Mouse (Mus musculus): ENCODE measurements around the gene Mt1. TPM values are rescaled to one million over a fixed set of nuclear protein-coding genes. Genes with fewer than 3 reads are reported as not detected.
A peak's percentile ranks its signal among the peaks of the same experiment; 100 is the strongest.

Mt1 gene
- polyA plus RNA-seq, 2 experiments = 3,236 to 5,334 TPM

DNA sequence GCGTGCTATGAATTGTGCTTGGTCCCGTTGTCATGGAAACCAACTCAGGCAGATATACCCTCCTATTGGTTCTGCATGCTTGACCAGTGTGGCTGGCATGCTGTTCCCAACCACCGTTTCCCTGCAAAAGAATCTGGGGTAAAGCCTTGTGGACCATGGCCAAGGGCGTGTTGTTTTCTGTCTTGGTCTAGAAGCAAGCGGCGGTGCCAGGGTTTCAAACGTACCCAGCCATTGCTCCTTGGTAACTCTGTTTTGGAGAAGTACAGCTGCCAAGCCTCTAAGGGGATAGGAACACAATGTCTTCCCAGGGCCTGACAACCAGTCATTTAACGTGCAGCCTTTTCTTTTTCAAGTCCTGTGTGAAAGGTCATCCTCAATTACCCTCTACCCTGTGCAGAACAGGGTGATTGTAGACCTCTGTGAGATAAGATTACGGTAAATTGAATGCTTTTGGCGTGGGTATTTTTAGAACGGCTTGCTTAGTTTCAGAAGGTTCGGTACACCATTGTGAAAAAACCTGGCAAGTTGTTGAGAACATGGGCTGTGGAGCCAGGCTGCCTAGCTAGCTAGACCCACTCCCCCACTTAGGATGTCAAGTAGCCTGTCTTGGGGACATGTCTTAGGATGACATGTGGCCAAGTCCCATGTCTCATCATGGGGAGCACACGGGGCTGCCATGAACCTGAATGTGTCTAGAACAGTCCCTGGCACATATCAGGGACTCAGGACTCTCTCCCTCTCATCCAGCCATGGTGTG lies 10.6 kb downstream of the Mt1 start:
- ATAC-seq (ENCODE audit: insufficient read depth) (no peak), DNase-seq (ENCODE audit: low read depth in 3 of 3, low spot score in 3 of 3) (no peak)
- Histone ChIP-seq H3K27ac (no peak overlapping the region), H3K36me3 (replicated peaks; ENCODE audit: control insufficient read depth, insufficient read depth, low read depth) (no peaks in the 10 kb centered on the region), H3K4me1 (replicated peaks; ENCODE audit: control insufficient read depth in 2 of 2, insufficient read depth in 2 of 2, low read length in 1 of 2) (peaks cover 48 to 51% of the 10 kb centered on the region in 2 experiments), H3K4me3 (ENCODE audit: insufficient read depth in 1 of 2, low read depth in 2 of 2, low read length in 2 of 2) (no peak overlapping the region), H3K4me2 (ENCODE audit: low read depth) (no peak overlapping the region), H3K9ac (replicated peaks) (no peak overlapping the region), H3K27me3 (ENCODE audit: control insufficient read depth, insufficient read depth, low read length) (no peaks in the 10 kb centered on the region; the same call in 1 of the 2 replicates), H3K9me3 (ENCODE audit: control insufficient read depth, low read length) (no peaks in the 10 kb centered on the region)
- no peak for TF ChIP-seq CTCF (IDR thresholded peaks at IDR 0.05; ENCODE audit: low read depth)
- no peak for TF ChIP-seq EP300 (IDR thresholded peaks at IDR 0.05; ENCODE audit: low read depth)
- WGBS (ENCODE audit: insufficient replicate concordance) = 52% methylated on average over 13 of the region's 13 CpGs

DNA sequence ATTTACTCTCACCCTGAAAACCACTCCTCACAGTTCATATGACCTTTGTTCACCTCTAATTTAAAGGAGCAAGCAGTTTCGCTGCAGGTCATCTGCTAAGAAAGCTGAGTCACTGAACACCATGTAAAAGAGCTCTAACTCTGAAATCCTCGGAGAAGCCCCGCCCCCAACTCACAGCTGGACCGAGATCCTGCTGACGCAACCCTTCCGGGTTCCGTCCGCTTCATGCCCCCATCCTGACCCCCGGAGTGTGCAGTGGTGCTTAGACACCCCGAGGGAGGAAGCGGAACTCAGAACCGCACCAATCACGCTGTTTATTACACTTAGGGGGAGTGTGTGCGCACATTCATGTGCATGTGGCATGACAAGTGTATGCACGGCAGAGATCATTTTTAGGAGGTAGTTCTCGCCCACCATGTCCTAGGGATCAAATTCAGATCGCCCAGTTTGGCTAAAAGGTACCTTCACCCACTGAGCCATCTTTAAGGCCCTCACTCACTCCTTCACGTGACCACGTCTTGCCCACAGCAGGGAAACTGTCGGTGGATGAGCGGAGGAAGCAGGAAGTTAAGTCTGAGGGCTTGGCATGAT lies 12.3 kb downstream of the Mt1 start:
- no peak for TF ChIP-seq CTCF (IDR thresholded peaks at IDR 0.05; ENCODE audit: low read depth)
- no peak for TF ChIP-seq EP300 (IDR thresholded peaks at IDR 0.05; ENCODE audit: low read depth)
- Histone ChIP-seq H3K9me3 (ENCODE audit: control insufficient read depth, low read length) (no peaks in the 10 kb centered on the region), H3K36me3 (replicated peaks; ENCODE audit: control insufficient read depth, insufficient read depth, low read depth) (no peaks in the 10 kb centered on the region), H3K9ac (replicated peaks) (peak overlapping the region; percentile 73), H3K27me3 (ENCODE audit: control insufficient read depth, insufficient read depth, low read length) (no peaks in the 10 kb centered on the region; the same call in 1 of the 2 replicates), H3K27ac (no peak overlapping the region; the same call in 1 of the 2 replicates), H3K4me3 (ENCODE audit: insufficient read depth in 1 of 2, low read depth in 2 of 2, low read length in 2 of 2) (peak overlapping the region; percentile 56 to 65), H3K4me2 (ENCODE audit: low read depth) (peak overlapping the region; percentile 74), H3K4me1 (replicated peaks; ENCODE audit: control insufficient read depth in 2 of 2, insufficient read depth in 2 of 2, low read length in 1 of 2) (peaks cover 32 to 37% of the 10 kb centered on the region in 2 experiments)
- DNase-seq (ENCODE audit: low read depth in 3 of 3, low spot score in 3 of 3) = peak in 2 of 3 experiments; percentile 73 to 77
- ATAC-seq (ENCODE audit: insufficient read depth) = peak; percentile 34; the same call in 1 of the 2 replicates
- WGBS (ENCODE audit: insufficient replicate concordance) = 8% methylated on average over 21 of the region's 21 CpGs

DNA sequence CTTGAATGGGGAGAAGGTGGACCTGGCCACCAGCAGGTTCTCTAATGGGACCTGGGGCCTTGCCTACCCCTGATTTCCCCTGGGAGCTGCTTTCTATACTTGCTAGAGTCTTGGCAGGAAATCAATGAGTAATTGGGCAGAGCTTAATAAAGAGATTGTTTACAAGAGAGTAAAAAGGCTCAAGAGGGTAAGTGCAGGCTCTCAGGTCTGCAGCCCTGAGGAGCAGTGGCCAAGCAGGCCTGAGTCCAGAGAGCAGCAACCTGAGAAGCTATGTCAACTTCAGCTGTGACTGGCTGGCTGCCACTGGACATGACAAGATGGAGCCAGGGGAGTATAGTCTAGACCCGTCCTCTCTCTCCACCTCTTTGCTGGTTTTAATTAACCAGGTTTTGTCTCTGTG lies 14.0 kb downstream of the Mt1 start:
- Histone ChIP-seq H3K9me3 (ENCODE audit: control insufficient read depth, low read length) (no peaks in the 10 kb centered on the region), H3K4me3 (ENCODE audit: insufficient read depth in 1 of 2, low read depth in 2 of 2, low read length in 2 of 2) (no peak overlapping the region), H3K9ac (replicated peaks) (no peak overlapping the region), H3K4me2 (ENCODE audit: low read depth) (no peak overlapping the region), H3K36me3 (replicated peaks; ENCODE audit: control insufficient read depth, insufficient read depth, low read depth) (no peaks in the 10 kb centered on the region), H3K4me1 (replicated peaks; ENCODE audit: control insufficient read depth in 2 of 2, insufficient read depth in 2 of 2, low read length in 1 of 2) (peaks cover 19 to 24% of the 10 kb centered on the region in 2 experiments), H3K27me3 (ENCODE audit: control insufficient read depth, insufficient read depth, low read length) (no peaks in the 10 kb centered on the region), H3K27ac (no peak overlapping the region)
- 65% methylated on average over 1 of the region's 1 CpGs for WGBS (ENCODE audit: insufficient replicate concordance)
- no peak for DNase-seq (ENCODE audit: low read depth in 3 of 3, low spot score in 3 of 3)
- ATAC-seq (ENCODE audit: insufficient read depth) = no peak
- TF ChIP-seq EP300 (IDR thresholded peaks at IDR 0.05; ENCODE audit: low read depth) (no peak), CTCF (IDR thresholded peaks at IDR 0.05; ENCODE audit: low read depth) (no peak)

- TF ChIP-seq EP300 (IDR thresholded peaks at IDR 0.05; ENCODE audit: low read depth) (no peak), CTCF (IDR thresholded peaks at IDR 0.05; ENCODE audit: low read depth) (no peak)
- no peak for DNase-seq (ENCODE audit: low read depth in 3 of 3, low spot score in 3 of 3)
- H3K9me3 ChIP-seq (ENCODE audit: control insufficient read depth, low read length) = no peaks in the 10 kb centered on the region
- H3K4me1 ChIP-seq (replicated peaks; ENCODE audit: control insufficient read depth in 2 of 2, insufficient read depth in 2 of 2, low read length in 1 of 2) = peaks cover 15 to 16% of the 10 kb centered on the region in 2 experiments
- no peak overlapping the region for H3K4me3 ChIP-seq (ENCODE audit: insufficient read depth in 1 of 2, low read depth in 2 of 2, low read length in 2 of 2)
- no peak for ATAC-seq (ENCODE audit: insufficient read depth)
- no peak overlapping the region for H3K27ac ChIP-seq
- WGBS (ENCODE audit: insufficient replicate concordance) = 74% methylated on average over 7 of the region's 7 CpGs
- H3K9ac ChIP-seq (replicated peaks) = no peak overlapping the region
- no peak overlapping the region for H3K4me2 ChIP-seq (ENCODE audit: low read depth)
- H3K36me3 ChIP-seq (replicated peaks; ENCODE audit: control insufficient read depth, insufficient read depth, low read depth) = no peaks in the 10 kb centered on the region
- H3K27me3 ChIP-seq (ENCODE audit: control insufficient read depth, insufficient read depth, low read length) = no peaks in the 10 kb centered on the region
These were observed 15.8 kb downstream of the Mt1 start for GRCm38 (mm10) chr8:94194591-94195223.

Measured in liver, embryonic 14.5 days (tissue).